Mouse (Mus musculus): ENCODE measurements at regions not wholly inside any gene's neighbourhood (a gene's known extent, or its start where the extent isn't known, plus 50 kb on each side); places are given as distances from the start of the nearest gene placed in this dataset.

DNA sequence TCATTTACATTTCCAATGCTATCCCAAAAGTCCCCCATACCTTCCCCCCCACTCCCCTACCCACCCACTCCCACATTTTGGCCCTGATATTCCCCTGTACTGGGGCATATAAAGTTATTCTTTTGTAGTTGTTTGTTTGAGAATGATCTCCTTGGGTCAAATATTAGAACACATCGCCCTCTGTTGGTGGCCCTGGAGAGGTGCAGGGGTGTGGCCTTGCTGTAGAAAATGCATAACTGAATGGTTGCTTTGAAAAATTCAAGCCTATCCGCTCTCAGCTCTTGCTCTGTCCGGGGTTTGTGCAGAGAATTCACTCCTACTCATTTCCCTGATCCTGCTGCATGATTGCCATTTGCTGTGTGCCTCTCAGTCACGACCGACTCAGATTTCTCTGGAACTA is 336.4 kb upstream of the Epha6 start:
- DNase-seq (ENCODE audit: low spot score) = peak; percentile 63
